Mouse (Mus musculus) left cerebral cortex, postnatal 10 days (tissue): ENCODE data around the gene Olfr314. TPM values are rescaled to one million over a fixed set of nuclear protein-coding genes. Genes with fewer than 3 reads are reported as not detected.
"Not testable (repeated sequence)": the region's sequence is repeated elsewhere in the genome, so short reads cannot be mapped to it uniquely, and the experiment has no call there.

Source experiments
- DNase-seq, 2 experiments: peaks; one replicate each; pipeline ENCODE4 v3.0.0; 2021 to 2022; ENCODE audit warnings: low spot score in 2 of 2, mixed read lengths in 1 of 2; ENCODE audit errors: extremely low spot score in 1 of 2
- intact Hi-C: fragments of 180-260 bp; cut with DNase I; formaldehyde crosslinking; loops from one replicate; pipeline ENCODE4 v1.15.1; 2025
- total RNA-seq, 2 experiments: library from RNA; stranded (reverse); gene quantifications; 2 replicates each; pipeline ENCODE4 v1.2.3; 2021

The Olfr314 gene
- total RNA-seq, 2 experiments from 2014 or later = not detected

DNA sequence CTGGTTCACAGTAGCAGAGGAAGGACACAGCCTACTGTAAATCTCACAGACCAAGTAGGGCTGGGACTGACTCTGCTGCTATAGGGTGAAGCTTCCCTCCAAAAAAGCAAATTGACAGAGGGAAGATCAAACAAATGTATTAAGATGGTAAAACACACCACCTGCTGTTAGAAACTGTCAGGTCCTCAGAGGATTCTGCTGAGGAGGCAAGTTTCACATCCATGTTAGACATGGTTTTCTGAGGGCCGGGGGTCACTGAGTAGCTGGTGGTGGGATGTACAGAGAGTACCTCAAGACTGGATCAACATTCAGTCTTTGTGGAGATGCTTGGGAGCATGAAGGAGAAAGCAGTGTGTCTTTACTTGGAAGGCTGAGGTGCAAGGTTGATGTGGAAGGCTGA is 32.9 kb downstream of the Olfr314 start:
- no peak for DNase-seq
- intact Hi-C loops = no loop called here

DNA sequence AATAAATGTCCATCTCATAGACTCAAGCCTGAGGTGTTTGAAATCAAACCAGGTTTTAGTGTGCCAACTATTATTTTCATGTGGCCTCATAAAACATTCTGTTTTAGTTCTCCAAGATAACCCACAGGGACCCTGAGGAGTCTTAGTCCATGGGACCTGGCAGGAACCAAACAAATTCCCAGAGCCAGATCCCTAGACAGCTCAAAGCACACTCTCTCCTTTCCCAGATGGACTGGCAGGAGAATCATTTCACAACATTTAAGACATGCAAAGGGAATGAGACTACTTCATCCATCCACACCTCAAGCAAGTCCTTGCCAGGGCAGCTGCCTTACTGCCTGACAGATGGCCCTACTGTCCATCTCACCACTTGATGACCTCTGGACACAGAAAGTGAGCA is 46.2 kb downstream of the Olfr314 start, which contains the start of gene Olfr312:
TSS of gene Olfr312 (plus strand) at position 301 of the 400 bp plus-strand sequence.
- intact Hi-C loops, DNase-seq: not testable (repeated sequence)

DNA sequence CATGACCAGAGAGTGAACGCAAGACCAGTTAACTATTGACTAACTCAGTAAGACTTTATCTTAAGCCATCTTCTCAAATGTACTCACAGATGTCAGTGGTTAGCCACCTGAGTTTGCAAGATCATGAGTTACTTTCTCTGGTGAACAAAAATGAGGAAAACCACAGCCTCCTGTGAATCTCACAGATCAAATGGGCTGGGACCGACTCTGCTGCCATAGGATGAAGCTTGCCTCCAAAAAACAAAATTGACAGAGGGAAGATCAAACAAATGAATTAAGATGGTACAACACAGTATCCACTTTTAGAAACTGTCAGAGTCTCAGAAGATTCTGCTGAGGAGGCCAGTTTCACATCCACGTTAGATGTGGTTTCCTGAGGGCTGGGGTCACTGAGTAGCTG is 47.0 kb downstream of the Olfr314 start:
- no peak for DNase-seq
- intact Hi-C loops = no loop called here

DNA sequence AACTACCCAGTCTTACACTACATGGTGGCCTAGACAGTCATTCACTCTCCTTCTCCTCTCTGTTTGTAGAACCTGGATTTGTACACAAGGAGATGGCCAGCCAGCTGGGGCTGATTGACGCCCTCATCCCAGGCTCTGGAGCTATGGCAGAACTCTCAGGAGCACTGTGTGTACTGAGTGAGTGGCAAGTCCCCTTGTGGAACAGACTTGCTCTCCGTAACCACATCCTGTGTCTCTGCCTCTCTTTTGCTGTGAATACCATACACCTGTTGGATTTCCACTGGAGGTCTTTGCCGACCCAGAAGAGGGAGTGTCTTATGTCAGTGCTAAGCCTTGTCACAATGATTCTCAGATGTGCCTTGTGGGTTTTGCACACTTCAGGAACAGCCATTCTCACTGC is 49.8 kb downstream of the Olfr314 start:
- DNase-seq, intact Hi-C loops: not testable (repeated sequence)

Other genes starting within 250 kb of the Olfr314 start
- not detected for gene Olfr330, start 248.1 kb upstream of the Olfr314 start, total RNA-seq
- gene Olfr329-ps, start 236.5 kb upstream of the Olfr314 start, total RNA-seq = not detected
- under 1 TPM in 1 of 2 experiments, not detected in 1; 0.11 TPM for gene Olfr328, start 227.3 kb upstream of the Olfr314 start, total RNA-seq
- not detected for gene Olfr224, start 212.4 kb upstream of the Olfr314 start, total RNA-seq
- not detected for gene Olfr325, start 205.2 kb upstream of the Olfr314 start, total RNA-seq
- not detected for gene Olfr324, start 187.8 kb upstream of the Olfr314 start, total RNA-seq
- not detected for gene 2210407C18Rik, start 166.9 kb upstream of the Olfr314 start, total RNA-seq
- gene Olfr323, start 152.5 kb upstream of the Olfr314 start, total RNA-seq = not detected
- under 1 TPM in 1 of 2 experiments, not detected in 1; 0.20 TPM for gene Trim58, start 142.5 kb upstream of the Olfr314 start, total RNA-seq
- not detected for gene Olfr322, start 124.2 kb upstream of the Olfr314 start, total RNA-seq
- not detected for gene Olfr320, start 101.9 kb upstream of the Olfr314 start, total RNA-seq
- gene Olfr319, start 83.8 kb upstream of the Olfr314 start, total RNA-seq = not detected
- not detected for gene Olfr318, start 58.9 kb upstream of the Olfr314 start, total RNA-seq
- under 1 TPM; 0.20 to 0.30 TPM for gene Olfr317, start 43.7 kb upstream of the Olfr314 start, total RNA-seq
- under 1 TPM; 0.24 to 0.28 TPM for gene Olfr316, start 30.2 kb upstream of the Olfr314 start, total RNA-seq
- not detected for gene Olfr315, start 9.8 kb upstream of the Olfr314 start, total RNA-seq
- gene Fam183b, start 19.0 kb downstream of the Olfr314 start, total RNA-seq = 1 to 10 TPM; 1.2 to 2.2 TPM
- not detected for gene Olfr313, start 32.0 kb downstream of the Olfr314 start, total RNA-seq
- not detected for gene Olfr312, start 46.3 kb downstream of the Olfr314 start, total RNA-seq
- not detected for gene Olfr311, start 56.3 kb downstream of the Olfr314 start, total RNA-seq
- 10 to 100 TPM; 17.5 to 18.7 TPM for gene Gm12258, start 64.2 kb downstream of the Olfr314 start, total RNA-seq
- 10 to 100 TPM in 1 of 2 experiments, 1 to 10 TPM in 1; 8.8 to 11.0 TPM for gene 2810021J22Rik, start 84.3 kb downstream of the Olfr314 start, total RNA-seq
- 1 to 10 TPM; 9.5 to 9.6 TPM for gene Zfp39, start 121.3 kb downstream of the Olfr314 start, total RNA-seq
- under 1 TPM in 1 of 2 experiments, not detected in 1; 0.06 TPM for gene Btnl10, start 135.0 kb downstream of the Olfr314 start, total RNA-seq
- gene Rnf187, start 156.0 kb downstream of the Olfr314 start, total RNA-seq = 100 to 1,000 TPM; 471 to 480 TPM
- 100 to 1,000 TPM; 172 to 180 TPM for gene Hist3h2ba, start 166.0 kb downstream of the Olfr314 start, total RNA-seq
- 10 to 100 TPM; 66.5 to 67.4 TPM for gene Hist3h2a, start 171.7 kb downstream of the Olfr314 start, total RNA-seq
- 1 to 10 TPM; 2.8 to 3.7 TPM for gene Trim17, start 171.7 kb downstream of the Olfr314 start, total RNA-seq
- gene Trim11, start 195.1 kb downstream of the Olfr314 start, total RNA-seq = 10 to 100 TPM; 22.0 to 22.7 TPM